Mouse (Mus musculus) limb, embryonic 11.5 days (tissue): ENCODE measurements around the gene Islr2. TPM values are rescaled to one million over a fixed set of nuclear protein-coding genes. Genes with fewer than 3 reads are reported as not detected.

Source experiments
- ATAC-seq: fragments of 200-750 bp; cut with Nextera tagmentation; 2 replicates; pipeline ENCODE4 v1.8.0; 2017; ENCODE audit warnings: low read depth; ENCODE audit not compliant: insufficient number of reproducible peaks, low FRiP score, low TSS enrichment
- DNase-seq: peaks from one replicate; pipeline ENCODE4 v3.0.0-alpha.2; 2015; ENCODE audit warnings: low spot score
- H3K27ac ChIP-seq: fragments of 300-500 bp; sonication (generic); replicated peaks from 2 replicates; pipeline ENCODE4 v1.5.1; 2014; ENCODE audit warnings: low read depth, mild to moderate bottlenecking, low read length
- H3K27me3 ChIP-seq: fragments of 300-500 bp; sonication (generic); 2 replicates; pipeline ENCODE4 v1.6.1; 2014; ENCODE audit warnings: mild to moderate bottlenecking, low read length, mixed read lengths; ENCODE audit not compliant: control insufficient read depth, insufficient read depth
- H3K36me3 ChIP-seq: fragments of 300-500 bp; sonication (generic); 2 replicates; pipeline ENCODE4 v1.6.1; 2014; ENCODE audit warnings: mild to moderate bottlenecking, low read length, moderate library complexity, mixed read lengths; ENCODE audit not compliant: control insufficient read depth, insufficient read depth
- H3K4me1 ChIP-seq: fragments of 300-500 bp; sonication (generic); 2 replicates; pipeline ENCODE4 v1.6.1; 2014; ENCODE audit warnings: low read length, mixed read lengths; ENCODE audit not compliant: control insufficient read depth, insufficient read depth
- H3K4me2 ChIP-seq: fragments of 300-500 bp; sonication (generic); 2 replicates; pipeline ENCODE4 v1.6.1; 2014; ENCODE audit warnings: low read depth, mild to moderate bottlenecking, moderate library complexity; ENCODE audit not compliant: severe bottlenecking
- H3K4me3 ChIP-seq: fragments of 300-500 bp; sonication (generic); 2 replicates; pipeline ENCODE4 v1.5.1; 2014; ENCODE audit warnings: low read depth, low read length
- H3K9ac ChIP-seq: fragments of 300-500 bp; sonication (generic); 2 replicates; pipeline ENCODE4 v1.6.1; 2014; ENCODE audit warnings: mild to moderate bottlenecking, low read length
- H3K9me3 ChIP-seq: fragments of 300-500 bp; sonication (generic); 2 replicates; pipeline ENCODE4 v1.6.1; 2016; ENCODE audit warnings: low read length; ENCODE audit not compliant: control insufficient read depth
- WGBS: fragments of 180-500 bp; shearing (Covaris S2); extraction: QIAGEN DNeasy Blood & Tissue Kit; methylation state at CpG from one replicate; pipeline ENCODE4 v1.1.7; 2014; 5-methylcytosine and 5-hydroxymethylcytosine counted together
- polyA plus RNA-seq: library from polyadenylated mRNA; unstranded; fragments of >200 nt; fragmentation: Nextera tagmentation; extraction: Ambion mirVana; gene quantifications from 2 replicates; pipeline ENCODE4 v1.2.1, GENCODE M21; 2014

Gene Islr2
- polyA plus RNA-seq, 1 experiment from 2014 or later = 0.60 TPM

GRCm38 (mm10) chr9:58247064-58247759 is 43.1 kb upstream of the Islr2 start:
- Histone ChIP-seq H3K4me3 (no peak overlapping the region), H3K27ac (no peak overlapping the region), H3K9ac (peak overlapping the region; percentile 46), H3K4me2 (peak overlapping the region; percentile 39; the same call in 1 of the 2 replicates), H3K9me3 (no peaks in the 10 kb centered on the region), H3K4me1 (peaks cover 19% of the 10 kb centered on the region), H3K27me3 (no peaks in the 10 kb centered on the region), H3K36me3 (no peaks in the 10 kb centered on the region)
- ATAC-seq (0 out of 2 replicates have a peak, but pooled peaks have one; percentile 67), DNase-seq (peak; percentile 89)
- 9% methylated on average over 25 of the region's 25 CpGs for WGBS

DNA sequence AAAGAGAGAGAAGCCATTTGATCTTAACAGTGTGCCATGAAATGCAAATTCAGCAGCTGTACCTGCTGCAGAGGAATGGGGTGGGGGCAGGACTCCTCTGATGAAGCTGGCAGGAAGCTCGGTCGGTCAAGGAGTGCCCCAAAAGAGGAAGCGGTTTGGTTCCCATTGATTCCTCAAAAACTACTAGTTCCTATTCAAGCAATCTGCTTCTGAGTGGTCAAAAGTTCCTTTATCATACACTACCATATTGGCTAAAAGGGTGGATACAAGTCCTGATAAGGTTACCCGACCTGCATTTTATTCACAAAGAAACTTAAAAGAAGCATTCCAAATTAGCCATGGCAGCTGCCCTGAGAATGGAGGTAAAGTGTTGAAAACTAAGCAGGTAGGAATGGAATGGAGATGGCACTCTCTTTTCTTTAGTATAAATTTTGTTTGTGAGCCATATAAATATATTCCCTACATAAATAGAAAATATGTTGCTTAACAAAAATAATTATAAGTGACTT is 42.0 kb upstream of the Islr2 start:
- H3K4me2 ChIP-seq = no peak overlapping the region
- no peak overlapping the region for H3K27ac ChIP-seq
- no peaks in the 10 kb centered on the region for H3K9me3 ChIP-seq
- H3K4me3 ChIP-seq = no peak overlapping the region
- peaks cover 24% of the 10 kb centered on the region for H3K4me1 ChIP-seq
- H3K9ac ChIP-seq = no peak overlapping the region
- ATAC-seq = no peak
- no peak for DNase-seq
- no peaks in the 10 kb centered on the region for H3K27me3 ChIP-seq
- 55% methylated on average over 4 of the region's 4 CpGs for WGBS
- no peaks in the 10 kb centered on the region for H3K36me3 ChIP-seq

- H3K27ac ChIP-seq = no peak overlapping the region
- no peaks in the 10 kb centered on the region for H3K27me3 ChIP-seq
- H3K4me1 ChIP-seq = peaks cover 17% of the 10 kb centered on the region
- DNase-seq (no peak), ATAC-seq (no peak)
- H3K36me3 ChIP-seq = no peaks in the 10 kb centered on the region
- 92% methylated on average over 6 of the region's 6 CpGs for WGBS
- H3K4me2 ChIP-seq = no peak overlapping the region
- H3K9ac ChIP-seq = no peak overlapping the region
- H3K9me3 ChIP-seq = no peaks in the 10 kb centered on the region
- no peak overlapping the region for H3K4me3 ChIP-seq
Observed at GRCm38 (mm10) chr9:58243696-58244095, 39.6 kb upstream of the Islr2 start.

- Histone ChIP-seq H3K36me3 (no peaks in the 10 kb centered on the region), H3K9ac (no peak overlapping the region), H3K4me1 (peaks cover 13% of the 10 kb centered on the region), H3K9me3 (no peaks in the 10 kb centered on the region), H3K4me2 (no peak overlapping the region), H3K27ac (no peak overlapping the region), H3K4me3 (no peak overlapping the region), H3K27me3 (no peaks in the 10 kb centered on the region)
- no peak for ATAC-seq
- WGBS = 84% methylated on average over 5 of the region's 5 CpGs
- no peak for DNase-seq
Observed at GRCm38 (mm10) chr9:58242696-58243095, 38.6 kb upstream of the Islr2 start.

- peaks cover 10% of the 10 kb centered on the region for H3K4me1 ChIP-seq
- no peaks in the 10 kb centered on the region for H3K9me3 ChIP-seq
- H3K9ac ChIP-seq = no peak overlapping the region
- H3K27me3 ChIP-seq = no peaks in the 10 kb centered on the region
- ATAC-seq = no peak
- no peak overlapping the region for H3K4me3 ChIP-seq
- no peaks in the 10 kb centered on the region for H3K36me3 ChIP-seq
- 52% methylated on average over 9 of the region's 9 CpGs for WGBS
- no peak overlapping the region for H3K4me2 ChIP-seq
- H3K27ac ChIP-seq = peak overlapping the region; percentile 72
- DNase-seq = peak; percentile 50
Observed at GRCm38 (mm10) chr9:58241780-58242485, 37.8 kb upstream of the Islr2 start.

DNA sequence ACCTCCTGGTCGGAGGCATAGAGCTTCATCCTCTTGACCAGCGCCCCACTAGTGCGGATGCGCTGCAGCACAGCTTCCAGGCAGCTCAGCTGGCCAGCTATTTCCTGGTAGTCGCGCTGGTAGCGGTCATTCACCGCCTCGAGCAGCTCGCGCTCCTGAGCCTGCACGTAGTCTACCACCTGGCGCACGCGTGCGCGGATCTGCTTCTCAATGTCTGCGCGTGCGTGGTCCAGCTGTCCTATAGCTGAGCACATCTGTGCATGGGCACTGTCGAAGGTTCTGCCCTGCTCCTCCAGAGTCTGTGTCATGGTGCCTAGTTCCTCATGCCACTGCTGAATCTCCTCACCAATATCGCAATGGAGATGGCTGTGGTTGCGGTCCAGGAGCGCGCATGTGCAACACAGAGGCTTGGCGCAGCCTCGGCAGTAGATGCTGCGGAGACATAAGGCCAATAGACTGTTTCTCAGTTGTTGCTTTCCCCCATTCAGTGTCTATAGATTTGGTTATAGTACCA is 30.4 kb upstream of the Islr2 start:
- Histone ChIP-seq H3K4me2 (no peak overlapping the region), H3K27me3 (no peaks in the 10 kb centered on the region), H3K4me1 (0 out of 2 replicates have a peak, but pooled peaks cover 4% of the 10 kb centered on the region), H3K36me3 (peaks cover 8% of the 10 kb centered on the region; the same call in 1 of the 2 replicates), H3K4me3 (no peak overlapping the region), H3K27ac (no peak overlapping the region), H3K9ac (no peak overlapping the region), H3K9me3 (no peaks in the 10 kb centered on the region)
- 97% methylated on average over 28 of the region's 28 CpGs for WGBS
- ATAC-seq = no peak
- DNase-seq = no peak

- no peaks in the 10 kb centered on the region for H3K27me3 ChIP-seq
- H3K4me3 ChIP-seq = no peak overlapping the region
- H3K9me3 ChIP-seq = no peaks in the 10 kb centered on the region
- DNase-seq = no peak
- H3K4me2 ChIP-seq = no peak overlapping the region
- H3K27ac ChIP-seq = 0 out of 2 replicates have a peak overlapping the region, but pooled peaks have one; percentile 3
- H3K4me1 ChIP-seq = 0 out of 2 replicates have a peak, but pooled peaks cover 4% of the 10 kb centered on the region
- no peak overlapping the region for H3K9ac ChIP-seq
- peaks cover 22% of the 10 kb centered on the region; the same call in 1 of the 2 replicates for H3K36me3 ChIP-seq
- WGBS = 81% methylated on average over 5 of the region's 5 CpGs
- no peak for ATAC-seq
Observed at GRCm38 (mm10) chr9:58232374-58232773, 28.3 kb upstream of the Islr2 start.

DNA sequence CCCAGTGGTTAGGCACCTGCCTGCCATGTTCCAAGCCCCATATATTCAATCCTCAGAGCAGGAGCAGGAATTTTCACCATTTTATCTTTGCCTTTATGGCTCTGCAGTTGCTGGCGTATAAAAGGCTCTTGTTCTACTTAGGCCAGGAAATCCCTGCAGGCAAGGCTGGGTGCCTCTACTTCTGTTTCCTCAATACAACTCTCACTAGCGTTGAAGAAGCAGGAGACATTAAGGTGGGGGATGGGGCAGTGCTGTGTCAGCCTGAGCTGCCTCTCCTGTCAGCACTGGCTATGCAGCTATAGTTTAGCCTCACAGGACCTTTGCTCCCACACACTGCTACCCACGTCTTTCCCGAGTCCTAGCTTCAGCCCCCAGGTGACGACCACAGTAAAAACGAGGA is 27.6 kb upstream of the Islr2 start:
- no peak overlapping the region for H3K9ac ChIP-seq
- WGBS = 69% methylated on average over 6 of the region's 6 CpGs
- peaks cover 22% of the 10 kb centered on the region; the same call in 1 of the 2 replicates for H3K36me3 ChIP-seq
- ATAC-seq (no peak), DNase-seq (no peak)
- H3K27ac ChIP-seq = 0 out of 2 replicates have a peak overlapping the region, but pooled peaks have one; percentile 3
- no peak overlapping the region for H3K4me2 ChIP-seq
- 0 out of 2 replicates have a peak, but pooled peaks cover 4% of the 10 kb centered on the region for H3K4me1 ChIP-seq
- no peaks in the 10 kb centered on the region for H3K9me3 ChIP-seq
- H3K27me3 ChIP-seq = no peaks in the 10 kb centered on the region
- no peak overlapping the region for H3K4me3 ChIP-seq
